In the genomic region with DNA sequence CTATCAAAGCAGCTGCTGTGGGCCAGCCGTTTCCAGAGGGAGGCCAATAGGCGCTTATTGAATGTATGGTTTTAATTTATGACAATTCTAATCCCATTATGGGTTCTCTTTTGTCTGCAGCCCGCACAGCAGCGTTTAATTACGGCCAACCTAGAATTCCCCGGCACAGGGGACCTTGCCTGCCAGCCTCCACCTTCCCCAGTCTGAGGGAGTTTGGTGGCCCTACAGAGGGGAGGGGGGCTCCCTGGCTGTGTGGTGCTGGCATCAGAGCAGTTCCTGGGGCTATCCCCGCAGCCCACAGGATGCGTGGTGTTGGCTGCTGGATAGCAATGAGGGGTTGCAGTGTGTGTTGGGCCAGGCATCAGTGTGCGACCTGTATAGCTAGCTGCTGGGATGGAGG, we compare ENCODE assay signal across 24 mouse cellular contexts. TPM values are rescaled to one million over a fixed set of nuclear protein-coding genes. Genes with fewer than 3 reads are reported as not detected.
DNase-seq lines count a peak whose midpoint lies in the region; ATAC-seq lines count a peak whose summit lies in the region.
"Had no signal": no experiment of that assay in that cellular context is flagged by ENCODE, and none has a peak within 500 bp of the region (broad histone marks: within the 10 kb centered on the region; RNA-seq: fewer than 3 reads in every experiment).

No protein-coding gene starts in this region.

- WGBS in hindbrain, embryonic 12.5 days, result 45% methylated on average over 9 of the region's 9 CpGs
- 44% methylated on average over 9 of the region's 9 CpGs for WGBS in hindbrain, embryonic 11.5 days
- WGBS in neural tube, embryonic 13.5 days, result 33% methylated on average over 9 of the region's 9 CpGs
- WGBS in embryonic facial prominence, embryonic 12.5 days, result 24% methylated on average over 9 of the region's 9 CpGs
- WGBS in midbrain, embryonic 14.5 days, result 19% methylated on average over 9 of the region's 9 CpGs

- no peak overlapping the region for H3K27ac ChIP-seq in hindbrain, embryonic 12.5 days
- no peak overlapping the region for H3K27ac ChIP-seq in hindbrain, embryonic 11.5 days (ENCODE audit: low read depth, low read length)
- peak overlapping the region; percentile 7; the same call in 1 of the 2 replicates for H3K27ac ChIP-seq in neural tube, embryonic 13.5 days (replicated peaks)
- no peak overlapping the region for H3K27ac ChIP-seq in embryonic facial prominence, embryonic 12.5 days
- H3K27ac ChIP-seq in midbrain, embryonic 14.5 days (replicated peaks; ENCODE audit: low read depth, low read length), result no peak overlapping the region
- H3K27ac ChIP-seq: heart, embryonic 10.5 days; kidney, embryonic 15.5 days; liver, embryonic 15.5 days; lung, embryonic 15.5 days had no signal

- no peaks in the 10 kb centered on the region for H3K9me3 ChIP-seq in hindbrain, embryonic 12.5 days (replicated peaks)
- no peaks in the 10 kb centered on the region for H3K9me3 ChIP-seq in hindbrain, embryonic 11.5 days (ENCODE audit: control insufficient read depth, low read length)
- H3K9me3 ChIP-seq in neural tube, embryonic 13.5 days, result no peaks in the 10 kb centered on the region
- H3K9me3 ChIP-seq in embryonic facial prominence, embryonic 12.5 days, result no peaks in the 10 kb centered on the region
- H3K9me3 ChIP-seq in midbrain, embryonic 14.5 days (ENCODE audit: control insufficient read depth, low read length), result no peaks in the 10 kb centered on the region
- H3K9me3 ChIP-seq: G1E; heart, embryonic 10.5 days; kidney, embryonic 15.5 days; liver, embryonic 15.5 days; lung, embryonic 15.5 days had no signal

- DNase-seq in hindbrain, embryonic 11.5 days (ENCODE audit: low spot score), result no peak
- no peak for DNase-seq in neural tube, embryonic 10.5 days (ENCODE audit: extremely low spot score, low spot score)
- DNase-seq in midbrain, embryonic 14.5 days, result no peak
- no peak for DNase-seq in Muller cell, postnatal 12 days (ENCODE audit: inconsistent ontology term)
- DNase-seq in kidney, postnatal 14 days, result no peak
- DNase-seq: adrenal gland, adult 2 months; cerebellum, adult 11 months; cerebellum, adult 9-11 months; layer of hippocampus, adult 9-11 months; liver; lung, postnatal 36 days; right cerebral cortex, postnatal 14 days had no signal

- no peak overlapping the region for H3K9ac ChIP-seq in hindbrain, embryonic 12.5 days
- H3K9ac ChIP-seq in hindbrain, embryonic 11.5 days (ENCODE audit: low read depth, low read length), result no peak overlapping the region
- no peak overlapping the region; the same call in 1 of the 2 replicates for H3K9ac ChIP-seq in neural tube, embryonic 13.5 days
- no peak overlapping the region for H3K9ac ChIP-seq in embryonic facial prominence, embryonic 12.5 days
- H3K9ac ChIP-seq in midbrain, embryonic 14.5 days (replicated peaks; ENCODE audit: low read length), result no peak overlapping the region
- H3K9ac ChIP-seq: kidney, embryonic 15.5 days; liver, embryonic 15.5 days; lung, embryonic 15.5 days had no signal

- no peak overlapping the region for H3K4me3 ChIP-seq in hindbrain, embryonic 12.5 days
- no peak overlapping the region for H3K4me3 ChIP-seq in hindbrain, embryonic 11.5 days (ENCODE audit: low read depth, low read length)
- H3K4me3 ChIP-seq in neural tube, embryonic 13.5 days, result no peak overlapping the region
- no peak overlapping the region for H3K4me3 ChIP-seq in embryonic facial prominence, embryonic 12.5 days
- H3K4me3 ChIP-seq in midbrain, embryonic 14.5 days (replicated peaks; ENCODE audit: low read depth, low read length), result no peak overlapping the region
- H3K4me3 ChIP-seq: heart, embryonic 10.5 days; kidney, embryonic 15.5 days; liver, embryonic 15.5 days; lung, embryonic 15.5 days; megakaryocyte, embryonic 14.5 days had no signal

- H3K36me3 ChIP-seq in hindbrain, embryonic 12.5 days, result no peaks in the 10 kb centered on the region
- H3K36me3 ChIP-seq in hindbrain, embryonic 11.5 days (ENCODE audit: control insufficient read depth, insufficient read depth, low read length), result no peaks in the 10 kb centered on the region
- H3K36me3 ChIP-seq in neural tube, embryonic 13.5 days, result no peaks in the 10 kb centered on the region
- H3K36me3 ChIP-seq in embryonic facial prominence, embryonic 12.5 days, result no peaks in the 10 kb centered on the region
- H3K36me3 ChIP-seq in midbrain, embryonic 14.5 days (ENCODE audit: control insufficient read depth, insufficient read depth, low read length), result no peaks in the 10 kb centered on the region
- H3K36me3 ChIP-seq: G1E; heart, embryonic 10.5 days; kidney, embryonic 15.5 days; liver, embryonic 15.5 days; lung, embryonic 15.5 days had no signal

- no peak overlapping the region for H3K4me2 ChIP-seq in hindbrain, embryonic 12.5 days (replicated peaks)
- H3K4me2 ChIP-seq in hindbrain, embryonic 11.5 days (replicated peaks; ENCODE audit: low read depth, low read length), result no peak overlapping the region
- H3K4me2 ChIP-seq in neural tube, embryonic 13.5 days, result no peak overlapping the region
- H3K4me2 ChIP-seq in embryonic facial prominence, embryonic 12.5 days (replicated peaks), result no peak overlapping the region
- H3K4me2 ChIP-seq in midbrain, embryonic 14.5 days (ENCODE audit: low read length), result no peak overlapping the region
- H3K4me2 ChIP-seq: kidney, embryonic 15.5 days; liver, embryonic 15.5 days; lung, embryonic 15.5 days had no signal

- H3K27me3 ChIP-seq in hindbrain, embryonic 12.5 days, result peaks cover 9% of the 10 kb centered on the region; the same call in 1 of the 2 replicates
- H3K27me3 ChIP-seq in hindbrain, embryonic 11.5 days (ENCODE audit: control insufficient read depth, insufficient read depth, low read length), result no peaks in the 10 kb centered on the region
- H3K27me3 ChIP-seq in neural tube, embryonic 13.5 days, result peaks cover 3% of the 10 kb centered on the region; the same call in 1 of the 2 replicates
- peaks cover 17% of the 10 kb centered on the region for H3K27me3 ChIP-seq in embryonic facial prominence, embryonic 12.5 days
- H3K27me3 ChIP-seq in midbrain, embryonic 14.5 days (ENCODE audit: control insufficient read depth, insufficient read depth, low read length), result no peaks in the 10 kb centered on the region
- H3K27me3 ChIP-seq: lung, embryonic 15.5 days had no signal

- peaks cover 11% of the 10 kb centered on the region for H3K4me1 ChIP-seq in hindbrain, embryonic 12.5 days
- H3K4me1 ChIP-seq in hindbrain, embryonic 11.5 days (replicated peaks; ENCODE audit: control insufficient read depth, insufficient read depth, low read length), result no peaks in the 10 kb centered on the region
- peaks cover 16% of the 10 kb centered on the region for H3K4me1 ChIP-seq in neural tube, embryonic 13.5 days (replicated peaks)
- H3K4me1 ChIP-seq in embryonic facial prominence, embryonic 12.5 days, result peaks cover 4% of the 10 kb centered on the region; the same call in 1 of the 2 replicates
- peaks cover 3% of the 10 kb centered on the region; the same call in 1 of the 2 replicates for H3K4me1 ChIP-seq in midbrain, embryonic 14.5 days (ENCODE audit: control insufficient read depth, insufficient read depth, low read length)
- H3K4me1 ChIP-seq: heart, embryonic 10.5 days; lung, embryonic 15.5 days; megakaryocyte, embryonic 14.5 days had no signal

- ATAC-seq in hindbrain, embryonic 12.5 days (ENCODE audit: low FRiP score), result 0 out of 2 replicates have a peak, but pooled peaks have one; percentile 17
- no peak for ATAC-seq in hindbrain, embryonic 11.5 days (ENCODE audit: low FRiP score)
- ATAC-seq in neural tube, embryonic 13.5 days (ENCODE audit: low read depth), result peak; percentile 40; the same call in 1 of the 2 replicates
- peak; percentile 48; the same call in 1 of the 2 replicates for ATAC-seq in embryonic facial prominence, embryonic 12.5 days (ENCODE audit: insufficient number of reproducible peaks, insufficient read depth, low FRiP score, low TSS enrichment)
- peak; percentile 22; the same call in 1 of the 2 replicates for ATAC-seq in midbrain, embryonic 14.5 days (ENCODE audit: low FRiP score, low TSS enrichment)
- ATAC-seq: intestine, postnatal 0 days had no signal

RNA-seq across cellular contexts. Expression of gene Fbxo2, which starts 24.1 kb away (rescaled TPM):
- 3.3 and 10.9 TPM in 2 replicates for polyA plus RNA-seq in hindbrain, embryonic 12.5 days (2016; fragmentation: Nextera tagmentation; extraction: Ambion mirVana)
- 3.0 and 3.2 TPM in 2 replicates for polyA plus RNA-seq in hindbrain, embryonic 11.5 days (2014; fragmentation: Nextera tagmentation; extraction: Ambion mirVana)
- polyA plus RNA-seq in neural tube, embryonic 13.5 days (2015; fragmentation: Nextera tagmentation; extraction: Ambion mirVana), result 6.1 and 6.9 TPM in 2 replicates
- polyA plus RNA-seq in embryonic facial prominence, embryonic 12.5 days (2016; fragmentation: Nextera tagmentation; extraction: Ambion mirVana), result 4.1 and 4.7 TPM in 2 replicates
- 3.2 and 4.0 TPM in 2 replicates for polyA plus RNA-seq in midbrain, embryonic 14.5 days (2014; fragmentation: Nextera tagmentation; extraction: Ambion mirVana)

RNA-seq across cellular contexts. Expression of gene Fbxo44, which starts 24.3 kb away (rescaled TPM):
- polyA plus RNA-seq in hindbrain, embryonic 12.5 days (2016; fragmentation: Nextera tagmentation; extraction: Ambion mirVana), result 77.6 and 80.6 TPM in 2 replicates
- polyA plus RNA-seq in hindbrain, embryonic 11.5 days (2014; fragmentation: Nextera tagmentation; extraction: Ambion mirVana), result 82.2 and 82.5 TPM in 2 replicates
- 81.4 and 87.6 TPM in 2 replicates for polyA plus RNA-seq in neural tube, embryonic 13.5 days (2015; fragmentation: Nextera tagmentation; extraction: Ambion mirVana)
- polyA plus RNA-seq in embryonic facial prominence, embryonic 12.5 days (2016; fragmentation: Nextera tagmentation; extraction: Ambion mirVana), result 19.7 and 23.6 TPM in 2 replicates
- 102 and 106 TPM in 2 replicates for polyA plus RNA-seq in midbrain, embryonic 14.5 days (2014; fragmentation: Nextera tagmentation; extraction: Ambion mirVana)

RNA-seq across cellular contexts. Expression of gene Fbxo6, which starts 32.6 kb away (rescaled TPM):
- 15.2 and 15.9 TPM in 2 replicates for polyA plus RNA-seq in hindbrain, embryonic 12.5 days (2016; fragmentation: Nextera tagmentation; extraction: Ambion mirVana)
- polyA plus RNA-seq in hindbrain, embryonic 11.5 days (2014; fragmentation: Nextera tagmentation; extraction: Ambion mirVana), result 14.6 and 15.5 TPM in 2 replicates
- 16.4 and 16.6 TPM in 2 replicates for polyA plus RNA-seq in neural tube, embryonic 13.5 days (2015; fragmentation: Nextera tagmentation; extraction: Ambion mirVana)
- polyA plus RNA-seq in embryonic facial prominence, embryonic 12.5 days (2016; fragmentation: Nextera tagmentation; extraction: Ambion mirVana), result 10.6 and 10.8 TPM in 2 replicates
- 18.7 and 22.8 TPM in 2 replicates for polyA plus RNA-seq in midbrain, embryonic 14.5 days (2014; fragmentation: Nextera tagmentation; extraction: Ambion mirVana)

RNA-seq across cellular contexts. Expression of gene Draxin, which starts 54.1 kb away (rescaled TPM):
- 11.6 and 12.8 TPM in 2 replicates for polyA plus RNA-seq in hindbrain, embryonic 12.5 days (2016; fragmentation: Nextera tagmentation; extraction: Ambion mirVana)
- 12.8 and 13.8 TPM in 2 replicates for polyA plus RNA-seq in hindbrain, embryonic 11.5 days (2014; fragmentation: Nextera tagmentation; extraction: Ambion mirVana)
- 14.0 and 14.3 TPM in 2 replicates for polyA plus RNA-seq in neural tube, embryonic 13.5 days (2015; fragmentation: Nextera tagmentation; extraction: Ambion mirVana)
- polyA plus RNA-seq in embryonic facial prominence, embryonic 12.5 days (2016; fragmentation: Nextera tagmentation; extraction: Ambion mirVana), result 1.7 and 1.8 TPM in 2 replicates
- polyA plus RNA-seq in midbrain, embryonic 14.5 days (2014; fragmentation: Nextera tagmentation; extraction: Ambion mirVana), result 21.8 and 24.7 TPM in 2 replicates
- polyA plus RNA-seq: G1E; heart, embryonic 16.5 days; thymus, postnatal 0 days had no signal

RNA-seq across cellular contexts. Expression of gene Mad2l2, which starts 54.4 kb away (rescaled TPM):
- 85.5 and 89.9 TPM in 2 replicates for polyA plus RNA-seq in hindbrain, embryonic 12.5 days (2016; fragmentation: Nextera tagmentation; extraction: Ambion mirVana)
- polyA plus RNA-seq in hindbrain, embryonic 11.5 days (2014; fragmentation: Nextera tagmentation; extraction: Ambion mirVana), result 82.5 and 88.2 TPM in 2 replicates
- polyA plus RNA-seq in neural tube, embryonic 13.5 days (2015; fragmentation: Nextera tagmentation; extraction: Ambion mirVana), result 98.7 and 116 TPM in 2 replicates
- polyA plus RNA-seq in embryonic facial prominence, embryonic 12.5 days (2016; fragmentation: Nextera tagmentation; extraction: Ambion mirVana), result 80.2 and 87.3 TPM in 2 replicates
- 122 and 133 TPM in 2 replicates for polyA plus RNA-seq in midbrain, embryonic 14.5 days (2014; fragmentation: Nextera tagmentation; extraction: Ambion mirVana)
